Mouse (Mus musculus): Measurements from ENCODE around the gene Dnase2b.

- TF ChIP-seq GATA1 (IDR thresholded peaks at IDR 0.05; ENCODE audit: borderline replicate concordance, low read length) = no peak
- no peak for TF ChIP-seq FLI1 (IDR thresholded peaks at IDR 0.05; ENCODE audit: low read length)
Observed at GRCm38 (mm10) chr3:146652431-146652830, 37.0 kb upstream of the Dnase2b start.
